Mouse (Mus musculus) natural killer cell, adult 2 months (primary cell): Measurements from ENCODE around the gene Gatc.
"Not testable (repeated sequence)": the region's sequence is repeated elsewhere in the genome, so short reads cannot be mapped to it uniquely, and the experiment has no call there.

Source experiments
- DNase-seq, 2 experiments: peaks; one replicate each; pipeline ENCODE4 v3.0.0; 2022; ENCODE audit warnings: low spot score in 2 of 2

The Gatc gene

DNA sequence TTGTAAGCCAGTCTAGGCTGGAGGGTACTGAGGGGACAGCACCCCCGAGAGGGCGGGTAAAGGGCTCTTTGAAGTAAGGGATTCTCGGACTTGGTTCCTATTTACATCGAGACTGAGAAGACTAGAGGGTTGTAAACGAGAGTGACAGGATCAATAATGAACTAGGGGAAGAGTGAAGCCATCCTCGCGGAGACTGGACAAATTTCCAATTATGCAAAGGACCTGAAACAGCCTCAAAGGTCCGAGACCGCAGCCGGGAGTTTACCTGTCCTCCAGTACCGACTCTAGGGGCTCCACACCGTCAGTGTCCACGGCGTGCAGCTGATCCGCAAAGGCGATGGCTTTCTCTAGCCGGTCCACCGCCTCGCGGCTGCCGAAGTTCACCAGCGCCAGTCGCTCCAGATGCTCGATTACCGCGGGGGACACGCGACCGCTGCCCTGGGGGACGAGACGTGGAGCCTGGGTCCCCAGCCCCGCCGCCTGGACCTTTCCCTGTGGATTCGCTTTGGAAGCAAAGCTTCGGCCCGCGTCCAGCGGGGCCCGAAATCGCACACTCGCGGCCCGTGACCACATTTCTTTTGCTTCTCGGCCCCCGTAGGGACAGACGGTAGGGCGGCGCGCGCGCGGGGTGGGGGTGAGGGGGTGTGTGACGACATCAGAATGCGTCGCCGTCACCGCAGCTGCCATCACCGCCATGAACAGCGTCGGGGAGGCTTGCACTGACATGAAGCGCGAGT is at the start of gene Gatc, which contains the start of gene Triap1:
TSS of gene Gatc (minus strand) at position 602 of the 737 bp plus-strand sequence.
TSS of gene Triap1 (plus strand) at position 649 of the 737 bp plus-strand sequence.
- peak; percentile 81 to 86 for DNase-seq

DNA sequence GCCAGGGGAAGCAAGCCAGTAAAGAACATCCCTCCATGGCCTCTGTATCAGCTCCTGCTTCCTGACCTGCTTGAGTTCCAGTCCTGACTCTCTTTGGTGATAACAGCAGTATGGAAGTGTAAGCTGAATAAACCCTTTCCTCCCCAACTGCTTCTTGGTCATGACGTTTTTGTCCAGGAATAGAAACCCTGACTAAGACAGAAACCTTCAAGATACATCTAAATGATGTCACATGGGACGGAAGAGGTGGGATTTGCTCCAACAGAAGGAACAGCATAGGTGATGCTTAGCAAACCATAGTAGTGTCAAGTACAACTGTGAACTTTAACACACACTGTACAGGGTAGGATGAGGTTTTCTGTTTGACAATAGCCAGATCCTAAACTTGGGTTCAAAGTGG is 37.9 kb upstream of the Gatc start:
- not testable (repeated sequence) for DNase-seq

DNA sequence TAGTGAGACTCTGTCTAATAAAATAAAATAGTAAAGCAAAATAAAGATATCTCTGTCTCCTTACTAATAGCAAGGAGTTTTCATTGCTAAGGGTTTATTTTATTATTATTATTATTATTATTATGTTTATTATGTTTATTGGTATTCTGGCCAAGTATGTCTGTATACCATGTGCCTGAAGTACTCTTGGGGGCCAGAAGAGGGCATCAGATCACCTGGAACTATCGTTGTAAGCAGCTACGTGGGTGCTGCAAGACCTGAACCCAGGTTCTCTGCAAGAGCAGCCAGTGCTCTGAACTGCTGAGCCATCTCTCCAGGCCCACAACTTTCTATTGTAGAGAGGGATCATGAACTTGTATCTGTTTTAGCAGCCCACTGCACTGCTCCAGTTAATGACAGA is 34.5 kb upstream of the Gatc start:
- DNase-seq = no peak

DNA sequence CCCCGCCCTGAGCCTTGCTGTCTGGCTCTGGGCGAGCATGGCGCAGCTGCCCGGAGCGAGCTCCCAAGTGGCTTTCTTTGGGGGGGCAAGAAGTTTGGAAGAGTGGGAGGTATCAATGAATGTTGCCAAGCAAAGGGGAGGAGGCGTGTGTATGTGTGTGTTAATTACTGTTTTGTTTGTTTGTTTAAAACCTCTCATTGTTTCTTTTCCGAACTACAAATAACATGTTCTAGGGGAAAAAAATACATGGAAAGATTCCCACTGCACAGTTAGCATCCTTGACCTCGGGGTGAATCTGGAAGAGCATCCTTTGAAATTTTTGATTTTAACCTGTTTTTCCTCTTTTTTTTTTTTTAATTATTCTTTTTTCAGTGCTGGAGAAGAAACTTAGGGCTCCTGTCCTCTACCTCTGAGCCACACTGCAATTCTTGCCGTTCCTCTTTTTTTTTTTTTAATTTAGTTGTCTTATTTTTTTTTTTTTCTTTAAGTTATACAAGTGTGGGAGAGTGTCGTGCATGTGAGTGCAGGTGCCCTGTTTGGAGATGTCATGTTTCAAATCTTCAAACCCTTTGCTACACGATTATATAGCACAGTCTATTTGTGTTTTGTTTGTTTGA is 33.3 kb upstream of the Gatc start:
- DNase-seq = no peak

DNA sequence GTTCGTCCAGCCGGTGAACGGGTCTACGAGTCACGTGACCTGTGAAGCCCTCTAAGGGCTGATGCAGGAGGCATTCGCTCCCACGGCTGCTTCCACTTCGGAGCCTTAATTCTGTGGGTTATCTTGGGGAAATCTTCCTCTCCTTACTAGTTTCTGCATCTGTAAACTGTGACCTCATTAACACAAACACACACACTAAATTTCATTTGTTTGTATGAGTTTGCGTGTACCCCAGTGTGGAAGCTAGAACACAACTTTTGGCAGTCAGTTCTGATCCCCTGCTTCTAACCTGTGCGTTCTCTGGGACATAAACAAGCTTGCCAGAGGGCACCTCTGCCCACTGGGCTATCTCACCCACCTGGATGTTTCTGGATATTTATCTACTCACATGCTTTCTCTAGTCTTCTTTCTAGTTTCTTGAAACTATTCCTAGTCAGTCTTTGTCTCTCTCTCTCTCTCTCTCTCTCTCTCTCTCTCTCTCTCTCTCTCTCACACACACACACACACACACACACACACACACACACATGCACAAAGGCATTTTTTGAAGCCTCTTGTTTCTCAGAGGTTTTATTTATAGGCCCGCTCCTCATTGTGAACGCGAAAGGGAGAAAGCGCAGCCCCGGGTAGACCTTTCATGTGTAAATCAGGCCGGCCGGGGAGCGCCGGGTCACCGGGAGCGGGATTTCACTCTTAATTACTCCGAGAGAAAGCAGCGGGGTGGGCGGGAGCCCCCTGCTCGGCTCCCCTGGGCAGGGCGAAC is 32.6 kb upstream of the Gatc start:
- no peak for DNase-seq

DNA sequence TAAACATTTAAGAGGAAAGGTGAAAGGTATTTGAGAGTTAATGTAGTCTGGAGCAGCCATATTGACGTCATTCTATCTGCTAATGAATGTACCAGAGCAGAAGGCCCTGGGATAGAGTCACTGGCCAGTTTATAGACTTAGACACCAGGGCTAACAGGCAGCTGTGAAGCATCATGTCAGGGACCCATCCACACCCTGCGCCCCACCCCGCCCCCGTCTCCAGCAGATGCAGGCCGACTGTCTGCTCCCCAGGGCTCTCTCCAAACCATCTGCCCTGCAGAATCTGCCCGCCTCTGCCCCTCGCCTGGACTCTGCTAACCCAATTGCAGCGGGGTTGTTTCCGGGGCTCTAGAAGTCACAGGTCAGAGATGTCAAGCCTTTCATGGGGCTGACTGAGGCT is 30.8 kb upstream of the Gatc start:
- DNase-seq = no peak

DNA sequence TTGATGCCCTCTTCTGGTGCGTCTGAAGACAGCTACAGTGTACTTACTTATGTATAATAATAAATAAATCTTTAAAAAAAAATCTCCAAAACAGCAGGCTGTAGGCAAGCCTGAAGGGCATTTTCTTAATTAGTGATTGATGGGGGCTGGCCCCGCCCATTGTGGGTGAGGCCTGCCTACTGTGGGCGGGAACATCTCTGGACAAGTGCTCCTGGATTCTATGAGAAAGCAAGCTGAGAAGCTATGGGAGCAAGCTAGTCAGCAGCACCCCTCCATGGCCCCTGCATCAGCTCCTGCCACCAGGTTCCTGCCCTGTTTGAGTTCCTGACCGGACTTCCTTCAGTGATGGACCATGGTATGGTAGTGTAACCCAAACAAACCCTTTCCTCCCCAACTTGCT is 23.8 kb upstream of the Gatc start:
- DNase-seq = no peak

DNA sequence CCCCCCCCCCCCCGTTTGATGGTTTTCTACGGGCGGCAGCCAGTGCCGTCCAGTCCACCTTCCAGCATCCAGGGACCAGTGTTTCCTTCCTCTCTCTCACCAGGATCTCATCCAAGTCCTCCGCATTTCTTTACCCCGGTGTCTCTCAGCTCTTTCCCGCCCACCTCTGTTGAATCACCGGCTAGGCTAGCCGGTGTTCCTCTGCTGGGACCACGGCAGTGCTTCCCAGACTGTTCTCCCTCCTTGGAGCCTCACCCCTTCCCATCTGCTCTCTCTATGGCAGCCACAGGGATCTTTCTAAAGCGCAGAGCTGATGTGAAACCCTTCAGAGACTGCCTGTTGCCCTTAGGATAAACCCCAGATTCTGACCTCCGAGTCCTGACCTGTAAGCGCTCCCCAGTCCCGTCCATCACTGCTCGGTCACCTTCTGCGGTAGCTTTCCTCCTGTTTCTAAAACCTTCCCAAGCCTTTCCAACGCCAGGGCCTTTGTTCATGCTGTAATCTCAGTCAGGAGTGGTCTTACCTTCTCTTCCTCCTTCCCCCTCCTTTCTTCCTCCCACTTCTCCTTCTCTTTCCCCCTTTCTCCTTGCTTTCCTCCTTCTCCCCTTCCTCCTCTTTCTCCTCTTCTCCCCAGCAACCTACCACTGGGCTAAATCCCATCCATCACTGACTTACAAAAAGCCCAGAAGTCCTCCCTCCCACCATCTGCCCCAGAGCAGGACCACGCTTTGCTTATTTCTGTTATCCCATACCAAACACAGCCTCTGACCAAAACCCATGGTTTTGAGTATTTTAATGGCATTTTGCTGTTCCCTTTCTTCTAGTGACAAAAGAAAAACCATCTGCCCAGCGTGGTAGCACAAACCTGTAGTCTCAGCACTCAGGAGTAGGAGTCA is 22.1 kb upstream of the Gatc start:
- no peak for DNase-seq

DNA sequence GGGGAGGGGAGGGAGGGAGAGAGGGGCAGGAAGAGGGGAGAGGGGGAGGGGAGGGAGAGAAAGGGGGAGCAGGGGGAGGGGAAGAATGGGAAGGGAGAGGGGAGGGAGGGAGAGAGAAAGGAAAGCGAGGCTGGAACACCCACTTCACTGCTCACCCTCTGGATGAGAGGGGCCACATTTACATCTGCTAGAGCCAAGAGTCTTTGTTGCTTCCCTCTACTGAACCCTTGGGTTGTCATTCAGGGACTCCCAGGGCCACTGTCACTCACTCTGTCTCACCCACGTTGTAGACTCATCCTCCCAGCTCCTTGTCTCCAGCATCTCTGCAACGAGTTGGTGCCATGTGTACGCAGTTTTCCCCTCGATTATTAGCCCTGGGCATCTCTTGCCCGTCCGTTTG is 21.2 kb upstream of the Gatc start:
- no peak for DNase-seq

DNA sequence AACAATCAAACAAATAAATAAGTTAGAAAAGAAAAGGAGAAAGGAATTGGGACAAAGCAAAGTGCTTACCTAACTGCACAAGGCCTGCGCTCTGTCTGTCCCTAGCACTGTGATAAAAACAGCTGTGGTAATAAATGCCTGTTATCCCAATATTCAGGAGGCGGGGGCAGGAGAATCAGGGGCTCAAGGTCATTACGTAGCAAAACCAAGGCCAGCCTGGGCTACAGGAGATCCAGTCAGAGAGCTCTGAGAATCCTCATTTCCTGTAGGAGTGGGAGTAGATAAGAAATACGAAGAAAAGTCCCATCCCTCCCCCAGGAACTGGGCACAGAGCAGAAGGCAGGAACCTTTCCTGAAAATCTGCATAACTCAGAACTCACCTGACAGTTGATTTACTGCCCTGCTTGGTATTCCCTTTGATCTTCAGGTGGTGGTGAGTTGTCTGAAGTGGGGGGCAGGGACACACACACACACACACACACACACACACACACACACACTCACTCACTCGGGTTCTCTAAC is 18.9 kb upstream of the Gatc start:
- DNase-seq = no peak

DNA sequence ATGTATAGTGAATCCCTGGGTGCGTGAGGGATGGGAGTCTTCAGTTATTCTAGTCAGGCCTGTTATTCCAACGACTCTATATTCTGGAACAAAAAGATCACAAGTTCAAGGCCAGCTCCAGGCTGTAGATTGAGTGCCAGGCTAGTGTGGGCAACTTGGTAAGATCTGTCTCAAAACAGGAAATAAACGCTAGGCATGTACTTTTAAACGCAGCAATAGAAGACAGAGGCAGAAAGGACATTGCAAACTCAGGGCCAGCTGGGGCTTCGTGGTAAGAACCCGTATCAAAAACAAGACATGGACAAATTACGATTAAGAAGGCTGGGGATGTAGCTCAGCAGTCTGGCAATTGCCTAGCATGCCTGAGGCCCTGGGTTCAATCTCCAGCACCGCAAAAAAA is 18.5 kb upstream of the Gatc start:
- no peak for DNase-seq

DNA sequence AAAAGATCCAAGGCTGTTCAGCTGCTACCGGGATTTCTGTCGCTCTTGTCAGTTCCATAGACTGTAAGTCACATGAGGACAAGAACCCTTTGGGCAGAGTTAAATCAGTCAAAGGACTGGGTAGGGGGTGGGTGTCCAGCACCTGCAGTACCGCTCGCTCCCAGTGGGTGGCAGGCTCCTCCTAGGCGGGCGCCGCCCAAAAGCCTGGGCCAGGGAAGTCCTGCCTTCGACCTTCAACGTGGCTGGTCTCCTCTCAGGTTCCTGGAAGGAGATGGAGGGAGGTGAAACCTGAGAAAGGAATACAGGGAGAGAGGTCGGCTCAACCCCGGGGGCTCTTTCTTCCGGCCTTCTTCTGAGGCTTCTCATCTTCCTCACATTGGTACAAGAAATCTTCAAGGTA is 17.9 kb upstream of the Gatc start:
- peak; percentile 70 to 82 for DNase-seq

DNA sequence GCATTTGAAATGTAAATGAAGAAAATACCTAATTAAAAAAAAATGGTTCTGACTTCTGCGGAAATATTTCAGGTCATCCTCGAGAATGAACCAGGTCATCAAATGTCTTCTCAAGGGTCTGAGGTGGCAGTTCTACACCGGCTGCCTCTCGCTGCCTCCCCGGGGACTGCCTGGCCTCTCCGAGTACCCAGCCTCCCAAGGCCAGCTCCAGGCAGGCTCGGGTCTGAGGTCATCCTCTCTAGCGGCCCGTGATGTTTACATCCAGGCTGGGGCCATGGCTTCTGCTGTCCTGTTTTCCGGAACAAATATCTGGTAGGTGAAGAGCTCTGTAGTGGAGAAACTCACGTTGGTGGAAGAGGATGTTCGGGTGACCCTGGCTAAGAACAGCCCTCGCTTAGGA is 14.1 kb upstream of the Gatc start:
- DNase-seq = no peak

DNA sequence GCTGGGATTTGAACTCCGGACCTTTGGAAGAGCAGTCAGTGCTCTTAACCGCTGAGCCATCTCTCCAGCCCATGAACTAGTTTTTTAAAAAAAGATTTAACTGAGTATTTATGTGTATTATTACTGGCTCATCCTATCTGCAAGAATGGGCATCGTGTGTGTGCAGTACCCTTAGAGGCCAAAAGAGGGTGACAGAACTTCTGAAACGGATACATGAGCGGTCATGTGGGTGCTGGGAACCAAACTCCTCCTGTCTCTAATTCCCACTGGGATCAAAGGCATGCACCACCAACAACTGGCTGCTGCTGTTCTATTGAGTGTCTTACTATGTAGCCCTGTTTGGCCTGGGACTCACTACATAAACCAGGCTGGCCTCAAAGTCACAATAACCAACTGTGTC is 10.4 kb upstream of the Gatc start:
- peak in 1 of 2 experiments; percentile 9 for DNase-seq

DNA sequence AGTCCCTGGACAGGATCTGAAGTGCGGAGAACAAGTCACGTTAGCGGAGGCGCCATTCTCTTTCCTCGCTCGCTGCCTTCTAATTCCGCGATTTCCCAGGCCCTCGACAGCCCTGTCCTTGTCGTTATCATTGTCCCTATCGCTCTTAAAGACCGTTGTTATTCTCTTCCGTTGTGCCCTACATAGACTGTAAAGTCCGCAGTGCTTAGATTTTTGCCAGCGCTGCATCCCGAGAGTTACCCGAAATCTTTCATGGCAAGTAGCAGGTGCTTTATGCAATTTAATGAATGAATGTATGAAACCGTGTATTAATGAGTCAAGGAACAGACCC is 8.2 kb upstream of the Gatc start:
- no peak for DNase-seq

DNA sequence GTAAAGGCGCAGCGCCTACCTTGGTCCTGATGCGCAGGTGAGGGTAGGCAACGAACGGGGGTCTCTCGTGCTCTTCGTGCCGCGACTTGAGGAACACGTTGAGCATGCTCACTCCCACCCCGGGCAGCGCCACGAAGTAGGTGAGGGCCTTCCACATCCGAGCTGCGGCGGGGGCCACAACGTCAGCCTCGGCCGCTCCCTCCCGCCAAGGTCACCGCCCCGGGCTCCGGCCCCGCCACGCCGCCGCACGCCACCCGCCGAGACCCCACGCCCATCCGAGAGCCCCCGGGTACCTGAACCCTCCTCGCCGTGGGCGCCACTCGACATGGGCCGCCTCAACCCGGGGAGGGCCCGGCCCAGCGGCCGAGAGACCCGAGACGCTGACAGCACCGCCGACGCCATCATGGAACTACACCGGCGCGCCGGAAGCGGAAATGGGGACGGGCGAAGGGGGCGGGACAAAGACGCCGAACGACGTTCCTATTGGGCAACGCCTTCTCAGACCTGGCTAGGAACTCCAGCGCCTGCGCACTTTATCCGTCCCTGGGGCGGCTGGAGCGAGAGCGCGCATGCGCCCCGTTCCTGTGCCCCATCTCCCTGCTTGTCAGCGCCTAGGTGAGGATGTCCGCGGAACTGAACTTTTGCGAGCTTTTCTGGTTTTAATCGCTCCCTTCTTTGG is 7.7 kb upstream of the Gatc start, which contains the start of gene Cox6a1:
TSS of gene Cox6a1 (minus strand) at position 436 of the 679 bp plus-strand sequence.
- DNase-seq = peak; percentile 98 to 99

DNA sequence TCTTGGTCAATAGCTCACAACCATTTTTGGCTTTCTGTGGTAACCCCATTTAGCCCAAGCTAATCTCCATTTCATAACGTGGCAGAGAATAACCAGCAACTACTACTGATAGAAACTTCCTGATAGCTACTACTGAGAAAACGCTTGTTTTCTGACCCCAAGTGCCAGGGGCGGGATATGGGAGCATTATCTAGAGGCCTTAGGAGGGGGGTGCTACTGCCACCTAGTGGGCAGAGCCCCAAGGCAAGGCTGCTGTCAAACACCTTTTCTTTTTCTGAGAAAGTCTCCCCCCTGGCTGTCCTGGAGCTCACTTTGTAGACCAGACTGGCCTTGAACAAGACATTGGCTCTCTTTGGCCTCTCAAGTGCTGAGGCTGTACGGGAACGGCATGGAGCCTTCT is 6.6 kb upstream of the Gatc start:
- DNase-seq = peak; percentile 82 to 88

DNA sequence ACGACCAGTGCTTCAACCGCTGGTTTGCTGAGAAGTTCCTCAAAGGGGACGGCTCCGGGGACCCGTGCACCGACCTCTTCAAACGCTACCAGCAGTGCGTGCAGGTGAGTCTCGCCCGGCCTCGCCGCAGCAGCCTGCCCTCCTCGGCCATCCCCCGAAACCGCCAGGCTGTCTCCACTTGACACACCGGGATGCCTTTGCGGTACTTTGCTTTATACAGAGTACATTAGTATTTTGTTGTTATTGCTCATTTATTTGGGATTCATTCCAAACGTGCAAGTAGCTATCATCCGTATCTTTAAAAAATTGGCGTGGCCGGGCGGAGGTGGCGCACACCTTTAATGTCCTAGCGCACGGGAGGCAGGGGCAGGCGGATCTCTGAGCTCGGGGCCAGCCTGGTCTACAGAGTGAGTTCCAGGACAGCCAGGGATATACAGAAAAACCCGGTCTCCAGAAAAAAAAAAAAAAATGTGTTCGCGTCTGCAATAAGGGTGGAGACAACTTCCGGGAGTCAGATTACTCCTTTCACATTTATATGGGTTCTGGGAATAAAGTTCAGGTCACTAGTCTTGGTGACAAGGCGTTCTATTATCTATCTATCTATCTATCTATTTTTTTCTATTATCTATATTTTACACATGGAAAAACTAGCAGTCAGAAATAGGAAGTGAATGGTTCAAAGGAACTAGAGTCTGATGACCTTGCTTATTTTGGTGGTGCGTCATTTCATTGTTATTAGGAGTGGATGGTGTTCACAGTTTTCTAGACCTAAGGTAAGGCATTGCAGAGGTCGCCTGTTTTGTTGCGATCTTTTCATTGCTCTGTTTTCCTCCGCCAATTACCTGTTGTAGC is 562 bp upstream of the Gatc start:
- DNase-seq = no peak

DNA sequence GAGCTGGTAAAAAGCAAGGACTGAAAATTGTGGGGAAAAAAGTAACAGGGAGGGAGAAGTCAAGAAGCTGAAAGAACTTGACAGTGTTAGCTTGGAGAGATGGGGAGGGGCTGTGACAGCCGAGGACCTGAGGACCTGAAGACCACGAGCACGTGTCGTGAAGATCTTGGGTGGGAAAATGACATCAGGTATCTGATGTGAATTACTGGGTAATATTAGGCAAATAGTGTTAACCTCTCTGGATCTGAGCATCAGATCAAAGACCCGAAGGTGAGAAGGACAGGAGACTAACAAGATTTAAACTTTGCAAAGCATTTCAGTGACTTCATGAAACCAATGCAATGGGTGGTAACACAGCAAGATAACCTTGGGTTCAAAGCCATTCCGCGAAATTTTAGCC is 971 bp downstream of the Gatc start:
- DNase-seq = no peak

DNA sequence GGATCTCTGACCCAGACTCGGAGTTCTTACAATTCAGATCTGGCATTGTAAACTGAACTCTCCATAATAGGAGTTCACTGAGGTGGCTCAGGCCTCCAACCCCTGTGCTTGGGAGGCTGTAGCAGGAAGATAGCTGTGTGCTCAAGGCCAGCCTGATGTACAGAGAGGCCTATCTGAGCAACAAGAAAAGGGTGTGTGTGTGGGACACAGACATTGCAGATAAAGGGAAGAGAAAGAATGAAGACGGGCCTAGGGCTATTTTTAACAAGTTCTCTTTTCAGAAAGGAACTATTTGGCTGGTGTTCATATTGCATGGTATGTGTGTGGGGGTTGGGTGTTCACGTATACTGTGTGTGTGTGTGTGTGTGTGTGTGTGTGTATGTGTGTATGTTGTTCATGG is 7.4 kb downstream of the Gatc start:
- no peak for DNase-seq
